Mouse (Mus musculus) testis, adult 2 months (tissue): ENCODE data around the gene Antxr1.

Experiments used
- CTCF ChIP-seq: fragments of 200-500 bp; IDR thresholded peaks from 2 replicates; pipeline ENCODE4 v1.5.1; 2012; ENCODE audit warnings: low read depth, mild to moderate bottlenecking, inconsistent platforms, low read length, moderate library complexity; ENCODE audit not compliant: control insufficient read depth, insufficient read depth, insufficient replicate concordance
- POLR2A ChIP-seq: fragments of 200-500 bp; IDR thresholded peaks from 2 replicates; pipeline ENCODE4 v1.6.1; 2012; ENCODE audit warnings: low read depth, mild to moderate bottlenecking, inconsistent platforms, low read length, moderate library complexity; ENCODE audit not compliant: control insufficient read depth

DNA sequence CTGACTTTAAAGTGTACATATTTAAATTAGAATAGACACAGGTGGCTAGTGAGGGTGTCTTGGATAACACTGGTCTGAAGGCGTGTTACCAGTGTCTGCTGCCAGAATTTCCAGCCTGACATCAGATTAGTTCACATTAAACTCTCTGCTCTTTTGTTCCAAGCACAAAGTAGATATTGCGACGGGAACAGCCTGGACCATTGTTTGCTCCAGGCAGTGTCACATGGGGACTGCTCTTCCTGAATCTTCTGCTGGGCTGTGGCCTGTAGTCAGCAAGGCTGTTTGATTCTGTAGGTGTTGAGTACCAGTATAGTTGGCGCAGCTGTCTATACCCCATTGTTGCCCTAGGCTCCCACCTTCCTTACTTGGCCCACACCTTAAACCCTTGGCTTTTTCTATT, 211.6 kb downstream of the Antxr1 start:
- no peak for TF ChIP-seq CTCF
- TF ChIP-seq POLR2A: no peak
